Mouse (Mus musculus) spleen, adult 2 months (tissue): ENCODE measurements around the gene Dnmt3l.

ENCODE experiments used
- CTCF ChIP-seq: fragments of 200-500 bp; IDR thresholded peaks from 2 replicates; pipeline ENCODE4 v1.5.1; 2011; ENCODE audit warnings: mild to moderate bottlenecking, inconsistent platforms; ENCODE audit not compliant: insufficient read depth, insufficient read length, insufficient replicate concordance; ENCODE audit errors: extremely low read depth
- POLR2A ChIP-seq: fragments of 200-500 bp; IDR thresholded peaks from 2 replicates; pipeline ENCODE4 v1.6.1; 2011; ENCODE audit warnings: low read depth, low read length, inconsistent platforms

DNA sequence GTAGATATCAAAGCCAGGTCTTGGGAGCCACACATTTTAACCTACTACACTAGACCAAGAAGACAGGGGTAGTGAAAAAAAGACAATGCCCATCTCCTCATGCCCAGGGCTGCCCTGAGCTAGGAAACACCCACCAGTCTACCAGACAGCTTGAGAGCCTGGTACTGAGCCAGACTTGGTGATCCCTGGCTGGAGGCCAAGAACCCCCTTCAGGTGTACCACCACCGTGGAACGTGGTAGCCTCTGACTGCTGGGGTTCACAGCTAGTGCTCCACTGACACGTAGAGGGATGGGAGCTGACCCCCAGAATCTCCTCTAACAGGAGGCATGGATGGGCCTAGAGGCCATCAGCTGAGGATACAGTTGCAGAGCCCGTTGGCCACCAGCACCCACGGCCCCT, 41.5 kb upstream of the Dnmt3l start:
- TF ChIP-seq CTCF: no peak
- no peak for TF ChIP-seq POLR2A
